Mouse (Mus musculus): Measurements from ENCODE around the gene Psg28.
"Not testable (repeated sequence)": the region's sequence is repeated elsewhere in the genome, so short reads cannot be mapped to it uniquely, and the experiment has no call there.

The Psg28 gene

DNA sequence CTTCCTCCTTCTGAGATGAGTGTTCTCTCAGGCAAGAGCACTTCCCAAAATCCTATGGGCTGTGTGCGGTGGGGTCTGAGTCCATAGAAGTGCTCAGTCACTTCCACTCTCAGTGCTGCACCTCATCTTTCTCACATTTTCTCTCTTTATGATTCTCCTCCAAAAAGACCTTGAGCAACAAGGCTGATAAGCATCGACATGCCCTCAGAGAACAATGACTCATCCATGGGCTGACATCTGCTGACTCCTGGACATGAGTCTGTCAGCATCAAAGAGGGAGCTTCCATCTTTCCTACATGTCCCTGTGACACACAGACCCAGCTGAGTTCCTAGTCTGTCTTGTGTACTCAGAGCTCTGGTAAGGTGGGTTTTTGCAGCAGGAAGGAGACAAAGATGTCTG lies at the start of gene Psg28:
TSS of gene Psg28 (minus strand) at position 101 of the 400 bp plus-strand sequence.
- not testable (repeated sequence) for DNase-seq (ENCODE audit: low read depth)

DNA sequence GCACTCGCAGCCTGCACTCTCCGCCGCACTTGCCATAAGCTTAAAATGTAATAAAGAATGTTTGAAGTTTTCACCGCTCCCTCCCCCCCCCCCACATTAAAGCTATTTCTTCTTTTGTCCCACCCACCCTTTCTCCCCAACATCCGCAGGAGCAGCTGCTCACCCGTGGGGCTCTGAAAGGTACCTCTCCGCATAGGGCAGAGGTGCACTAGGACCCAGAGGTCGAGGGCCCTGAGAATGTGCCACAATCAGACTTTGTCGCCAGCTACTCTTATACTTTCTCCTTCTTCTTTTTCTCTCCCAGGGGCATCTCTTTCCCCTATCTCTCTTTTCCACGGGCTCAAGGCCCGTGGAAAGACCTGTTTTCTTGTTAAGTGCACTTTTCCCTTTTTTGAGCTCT lies 28.4 kb downstream of the Psg28 start:
- DNase-seq (ENCODE audit: low read depth), result no peak

DNA sequence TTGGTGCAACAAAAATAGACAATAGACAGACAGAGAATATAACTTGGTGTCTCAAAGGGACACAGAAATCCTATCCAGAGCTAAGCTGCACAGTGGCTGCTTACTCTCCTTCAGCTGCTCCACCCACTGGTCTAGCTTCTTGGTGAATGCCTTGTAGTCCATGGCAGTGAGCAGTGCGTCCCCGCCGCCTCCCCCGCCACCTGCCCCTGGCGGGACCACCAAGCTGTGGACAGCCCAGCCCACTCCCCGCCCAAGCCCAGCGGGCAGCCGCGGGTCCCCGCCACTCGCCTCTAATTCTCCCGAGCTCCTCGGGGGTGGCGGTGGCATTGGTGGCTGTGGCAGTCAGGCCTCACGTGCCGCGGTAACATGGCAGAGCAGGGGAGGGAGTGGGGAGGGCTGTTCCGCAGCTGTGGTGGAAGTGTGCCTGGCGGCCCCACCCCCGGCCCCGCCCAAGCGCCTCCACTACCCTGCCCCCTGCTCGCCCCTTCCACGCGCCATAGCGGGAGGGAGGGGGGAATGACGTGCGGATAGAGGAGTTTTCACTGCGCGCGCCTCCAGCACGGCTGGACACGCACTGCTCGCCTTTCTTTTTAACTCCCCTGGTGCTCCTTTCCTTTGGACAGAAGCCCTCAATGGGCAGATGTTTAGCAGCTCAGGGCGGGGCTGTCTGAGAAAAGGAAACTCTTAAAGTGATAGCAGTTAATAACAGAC lies 29.2 kb downstream of the Psg28 start:
- DNase-seq (ENCODE audit: low read depth), result no peak

- DNase-seq (ENCODE audit: low read depth), result not testable (repeated sequence)
Measured at GRCm38 (mm10) chr7:18391483-18391882, 40.4 kb downstream of the Psg28 start.

DNA sequence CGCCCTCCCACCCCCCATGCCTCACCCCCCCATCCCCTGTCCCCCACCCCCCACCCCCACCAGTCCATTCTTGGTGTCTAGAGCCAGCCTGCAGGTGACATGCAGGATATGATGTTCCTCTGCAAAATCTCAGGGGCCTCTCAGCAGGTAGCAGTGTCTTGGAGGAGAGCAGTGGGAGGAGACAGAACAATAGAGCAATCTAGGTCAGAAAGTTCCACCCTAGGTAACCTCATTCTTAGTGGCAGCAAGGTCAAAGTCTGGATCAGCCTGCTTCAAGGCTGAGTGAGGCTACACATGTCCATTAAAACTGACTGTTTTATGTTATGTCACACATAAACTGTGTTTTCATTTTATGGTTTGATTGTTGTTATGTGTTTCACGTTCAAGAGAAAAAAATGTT lies 53.5 kb downstream of the Psg28 start:
- no peak for DNase-seq (ENCODE audit: low read depth)

Data from c-Kit-positive CD71-positive TER-119-negative erythroid progenitor cells, embryonic 14.5 days (primary cell).